Mouse (Mus musculus): ENCODE measurements at regions not wholly inside any gene's neighbourhood (a gene's known extent, or its start where the extent isn't known, plus 50 kb on each side); places are given as distances from the start of the nearest gene placed in this dataset.

DNA sequence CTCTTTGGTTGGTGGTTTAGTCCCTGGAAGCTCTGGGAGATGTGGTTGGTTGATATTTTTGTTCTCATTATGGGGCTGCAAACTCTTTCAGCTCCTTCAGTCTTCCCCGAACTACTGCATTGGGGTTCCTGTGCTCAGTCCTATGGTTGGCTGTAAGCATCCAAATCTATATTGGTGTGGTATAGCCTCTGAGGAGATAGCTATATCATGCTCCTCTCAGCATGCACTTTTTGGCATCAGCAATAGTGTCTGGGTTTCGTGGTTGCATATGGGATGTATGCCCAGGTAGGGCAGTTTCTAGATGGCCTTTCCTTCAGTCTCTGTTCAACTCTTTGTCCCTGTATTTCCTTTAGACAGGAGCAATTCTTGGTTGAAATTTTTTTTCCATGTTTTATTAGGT is 1250.0 kb downstream of the Zpld1 start:
- H3K4me1 ChIP-seq (ENCODE audit: control insufficient read depth, insufficient read depth, low read length): no peaks in the 10 kb centered on the region
- ATAC-seq (ENCODE audit: low FRiP score, low read depth) (no peak), DNase-seq (ENCODE audit: low spot score) (no peak)
- TF ChIP-seq POLR2A (IDR thresholded peaks at IDR 0.05; ENCODE audit: borderline replicate concordance, extremely low read depth, insufficient read depth, insufficient read length): no peak
- H3K27ac ChIP-seq (replicated peaks; ENCODE audit: low read depth, low read length): no peak overlapping the region
- H3K9ac ChIP-seq (ENCODE audit: low read depth, low read length, severe bottlenecking): no peak overlapping the region
- 84% methylated on average over 2 of the region's 2 CpGs for WGBS
- no peaks in the 10 kb centered on the region for H3K27me3 ChIP-seq (ENCODE audit: control insufficient read depth, insufficient read depth, low read length)
- H3K4me3 ChIP-seq (replicated peaks; ENCODE audit: low read length): no peak overlapping the region
- H3K9me3 ChIP-seq (ENCODE audit: control insufficient read depth, low read length): no peaks in the 10 kb centered on the region
- H3K4me2 ChIP-seq (replicated peaks; ENCODE audit: low read depth, low read length, severe bottlenecking): no peak overlapping the region
- H3K36me3 ChIP-seq (ENCODE audit: control insufficient read depth, insufficient read depth, low read length): no peaks in the 10 kb centered on the region

DNA sequence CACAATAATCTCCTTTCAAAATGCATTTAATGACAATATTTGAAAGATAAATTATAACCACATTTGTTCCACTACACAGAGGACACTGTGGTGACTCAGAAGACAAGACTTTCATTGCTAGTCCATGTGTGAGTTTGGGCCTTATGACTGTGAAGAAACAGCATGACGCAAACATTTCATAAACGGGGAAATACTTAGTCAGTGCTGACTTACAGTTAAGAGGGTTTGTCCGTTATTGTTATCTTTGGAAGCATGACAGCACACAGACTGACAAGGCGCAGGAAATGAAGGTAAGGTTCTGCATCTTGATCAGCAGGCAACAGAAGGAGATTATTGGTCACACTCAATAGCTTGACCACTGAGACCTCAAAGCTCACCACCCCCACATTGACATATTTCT is 1255.8 kb downstream of the Zpld1 start:
- TF ChIP-seq POLR2A (IDR thresholded peaks at IDR 0.05; ENCODE audit: borderline replicate concordance, extremely low read depth, insufficient read depth, insufficient read length): no peak
- 89% methylated on average over 4 of the region's 4 CpGs for WGBS

DNA sequence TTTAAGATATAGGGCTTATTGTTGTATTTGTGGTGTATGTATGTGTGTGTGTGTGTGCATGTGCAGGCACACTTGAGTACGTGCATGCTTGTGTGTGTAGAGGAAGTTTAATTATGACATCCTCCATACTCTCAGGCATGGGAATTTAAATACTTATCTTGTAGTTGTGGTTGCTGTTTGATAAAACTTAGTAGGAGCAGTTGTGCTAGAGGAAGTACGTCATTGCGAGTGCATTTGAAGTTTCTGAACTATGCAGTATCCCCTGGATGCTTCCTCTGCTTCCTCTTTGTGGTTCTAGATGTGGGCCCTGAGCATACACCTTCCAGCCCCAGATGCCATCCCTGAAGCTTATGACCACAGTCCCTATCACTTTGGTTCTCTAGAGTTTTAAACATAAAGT is 1281.5 kb downstream of the Zpld1 start:
- 85% methylated on average over 3 of the region's 3 CpGs for WGBS
- no peak overlapping the region for H3K4me2 ChIP-seq (replicated peaks; ENCODE audit: low read depth, low read length, severe bottlenecking)
- H3K27me3 ChIP-seq (ENCODE audit: control insufficient read depth, insufficient read depth, low read length): no peaks in the 10 kb centered on the region
- no peaks in the 10 kb centered on the region for H3K36me3 ChIP-seq (ENCODE audit: control insufficient read depth, insufficient read depth, low read length)
- TF ChIP-seq POLR2A (IDR thresholded peaks at IDR 0.05; ENCODE audit: borderline replicate concordance, extremely low read depth, insufficient read depth, insufficient read length): no peak
- H3K4me3 ChIP-seq (replicated peaks; ENCODE audit: low read length): no peak overlapping the region
- H3K9ac ChIP-seq (ENCODE audit: low read depth, low read length, severe bottlenecking): no peak overlapping the region
- no peaks in the 10 kb centered on the region for H3K4me1 ChIP-seq (ENCODE audit: control insufficient read depth, insufficient read depth, low read length)
- no peak overlapping the region for H3K27ac ChIP-seq (replicated peaks; ENCODE audit: low read depth, low read length)
- no peak for DNase-seq (ENCODE audit: low spot score)
- no peaks in the 10 kb centered on the region for H3K9me3 ChIP-seq (ENCODE audit: control insufficient read depth, low read length)
- no peak for ATAC-seq (ENCODE audit: low FRiP score, low read depth)

More for the DNA sequence above, 1255.8 kb downstream of the Zpld1 start:
- Histone ChIP-seq H3K27ac (replicated peaks; ENCODE audit: low read depth, low read length) (no peak overlapping the region), H3K4me3 (replicated peaks; ENCODE audit: low read length) (no peak overlapping the region), H3K27me3 (ENCODE audit: control insufficient read depth, insufficient read depth, low read length) (no peaks in the 10 kb centered on the region), H3K9me3 (ENCODE audit: control insufficient read depth, low read length) (no peaks in the 10 kb centered on the region), H3K36me3 (ENCODE audit: control insufficient read depth, insufficient read depth, low read length) (no peaks in the 10 kb centered on the region), H3K4me1 (ENCODE audit: control insufficient read depth, insufficient read depth, low read length) (no peaks in the 10 kb centered on the region), H3K4me2 (replicated peaks; ENCODE audit: low read depth, low read length, severe bottlenecking) (no peak overlapping the region), H3K9ac (ENCODE audit: low read depth, low read length, severe bottlenecking) (no peak overlapping the region)
- ATAC-seq (ENCODE audit: low FRiP score, low read depth) (no peak), DNase-seq (ENCODE audit: low spot score) (no peak)

GRCm38 (mm10) chr16:53973711-53974110 is 1324.1 kb downstream of the Zpld1 start:
- Histone ChIP-seq H3K4me1 (ENCODE audit: control insufficient read depth, insufficient read depth, low read length) (no peaks in the 10 kb centered on the region), H3K27ac (replicated peaks; ENCODE audit: low read depth, low read length) (no peak overlapping the region), H3K9ac (ENCODE audit: low read depth, low read length, severe bottlenecking) (no peak overlapping the region), H3K36me3 (ENCODE audit: control insufficient read depth, insufficient read depth, low read length) (no peaks in the 10 kb centered on the region), H3K4me3 (replicated peaks; ENCODE audit: low read length) (no peak overlapping the region), H3K27me3 (ENCODE audit: control insufficient read depth, insufficient read depth, low read length) (no peaks in the 10 kb centered on the region), H3K9me3 (ENCODE audit: control insufficient read depth, low read length) (no peaks in the 10 kb centered on the region), H3K4me2 (replicated peaks; ENCODE audit: low read depth, low read length, severe bottlenecking) (no peak overlapping the region)
- ATAC-seq (ENCODE audit: low FRiP score, low read depth) (no peak), DNase-seq (ENCODE audit: low spot score) (peak; percentile 66)
- WGBS: 30% methylated on average over 2 of the region's 2 CpGs
- no peak for TF ChIP-seq POLR2A (IDR thresholded peaks at IDR 0.05; ENCODE audit: borderline replicate concordance, extremely low read depth, insufficient read depth, insufficient read length)

DNA sequence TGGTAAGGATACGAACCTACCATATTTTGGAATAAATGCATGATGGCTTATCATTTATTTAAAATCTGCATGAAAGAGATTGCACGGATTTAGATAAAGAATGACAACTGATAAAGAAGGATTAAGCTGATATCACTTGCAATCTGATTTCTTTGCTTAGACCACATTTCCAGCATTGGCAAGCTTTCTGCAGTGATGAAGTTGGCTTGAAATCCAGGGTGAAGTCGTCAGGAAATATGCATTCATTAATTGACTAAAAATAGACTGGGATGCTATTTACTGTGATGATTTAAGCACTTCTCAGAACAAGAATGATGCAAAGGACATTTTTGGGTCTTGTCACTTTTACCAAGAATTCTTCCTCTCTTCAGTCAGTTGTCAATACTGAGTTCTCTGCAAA is 1341.1 kb downstream of the Zpld1 start:
- Histone ChIP-seq H3K27me3 (ENCODE audit: control insufficient read depth, insufficient read depth, low read length) (no peaks in the 10 kb centered on the region), H3K4me1 (ENCODE audit: control insufficient read depth, insufficient read depth, low read length) (no peaks in the 10 kb centered on the region), H3K9me3 (ENCODE audit: control insufficient read depth, low read length) (no peaks in the 10 kb centered on the region), H3K36me3 (ENCODE audit: control insufficient read depth, insufficient read depth, low read length) (no peaks in the 10 kb centered on the region), H3K4me3 (replicated peaks; ENCODE audit: low read length) (no peak overlapping the region), H3K4me2 (replicated peaks; ENCODE audit: low read depth, low read length, severe bottlenecking) (no peak overlapping the region), H3K27ac (replicated peaks; ENCODE audit: low read depth, low read length) (no peak overlapping the region), H3K9ac (ENCODE audit: low read depth, low read length, severe bottlenecking) (no peak overlapping the region)
- DNase-seq (ENCODE audit: low spot score) (no peak), ATAC-seq (ENCODE audit: low FRiP score, low read depth) (no peak)
- no peak for TF ChIP-seq POLR2A (IDR thresholded peaks at IDR 0.05; ENCODE audit: borderline replicate concordance, extremely low read depth, insufficient read depth, insufficient read length)
- 81% methylated on average over 3 of the region's 3 CpGs for WGBS

DNA sequence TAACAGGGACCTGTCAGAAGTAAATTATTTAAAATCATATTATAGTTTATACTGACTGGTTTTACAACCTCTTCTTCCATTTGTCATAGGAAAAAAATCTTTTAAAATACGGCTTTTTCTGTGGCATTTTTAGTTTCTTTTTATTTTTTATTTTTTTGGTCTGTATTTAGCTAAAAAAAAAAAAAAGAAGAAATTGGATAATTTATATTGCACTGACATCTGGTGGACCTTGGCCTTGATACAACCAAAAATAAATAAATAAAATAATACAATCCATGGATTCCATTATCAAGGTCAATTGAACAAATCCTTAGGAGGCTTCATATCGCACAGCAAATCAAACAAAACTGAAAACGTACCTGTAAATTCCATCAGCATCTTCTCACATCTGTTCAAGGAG is 1352.5 kb downstream of the Zpld1 start:
- Histone ChIP-seq H3K4me2 (replicated peaks; ENCODE audit: low read depth, low read length, severe bottlenecking) (no peak overlapping the region), H3K9me3 (ENCODE audit: control insufficient read depth, low read length) (no peaks in the 10 kb centered on the region), H3K27me3 (ENCODE audit: control insufficient read depth, insufficient read depth, low read length) (no peaks in the 10 kb centered on the region), H3K9ac (ENCODE audit: low read depth, low read length, severe bottlenecking) (no peak overlapping the region), H3K36me3 (ENCODE audit: control insufficient read depth, insufficient read depth, low read length) (no peaks in the 10 kb centered on the region), H3K4me3 (replicated peaks; ENCODE audit: low read length) (no peak overlapping the region), H3K4me1 (ENCODE audit: control insufficient read depth, insufficient read depth, low read length) (no peaks in the 10 kb centered on the region), H3K27ac (replicated peaks; ENCODE audit: low read depth, low read length) (no peak overlapping the region)
- WGBS: 85% methylated on average over 3 of the region's 3 CpGs
- no peak for TF ChIP-seq POLR2A (IDR thresholded peaks at IDR 0.05; ENCODE audit: borderline replicate concordance, extremely low read depth, insufficient read depth, insufficient read length)
- ATAC-seq (ENCODE audit: low FRiP score, low read depth): no peak
- DNase-seq (ENCODE audit: low spot score): no peak
